Comparison of ENCODE assay signal across 8 mouse cellular contexts in the genomic region with DNA sequence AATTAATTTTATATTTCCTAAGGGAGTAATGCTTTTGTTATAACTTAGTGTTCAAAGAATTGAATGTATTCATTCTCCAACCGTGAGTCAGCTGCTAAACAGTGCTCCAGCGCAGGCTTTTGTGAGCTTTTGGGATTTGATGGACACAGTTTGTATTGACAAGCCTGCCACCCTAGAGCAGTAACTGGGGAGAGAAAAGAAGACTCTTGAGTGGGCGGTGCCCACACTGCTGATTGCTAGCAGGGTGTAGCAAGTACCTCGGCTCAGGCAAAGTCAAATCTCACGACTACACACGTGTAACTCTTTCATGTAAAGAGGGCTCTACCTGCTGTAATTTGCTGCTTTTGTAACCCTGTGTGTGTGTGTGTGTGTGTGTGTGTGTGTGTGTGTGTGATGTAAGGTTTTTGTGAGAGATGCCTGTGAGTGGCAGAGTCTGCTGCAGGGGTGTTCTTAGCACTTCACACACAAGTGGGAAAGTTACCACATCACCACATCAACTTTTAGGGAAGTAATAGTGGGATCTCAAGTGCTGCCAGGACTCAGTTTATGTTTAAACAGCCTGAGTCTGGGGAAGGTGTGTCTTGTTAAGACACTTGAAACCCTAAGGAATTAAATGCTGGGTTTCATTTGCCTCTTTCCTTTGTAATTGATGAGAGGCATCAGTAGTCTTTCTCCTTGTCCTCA. TPM values are rescaled to one million over a fixed set of nuclear protein-coding genes. Genes with fewer than 3 reads are reported as not detected.
DNase-seq lines count a peak whose midpoint lies in the region; ATAC-seq and TF ChIP-seq lines count a peak whose summit lies in the region.

No protein-coding gene starts in this region.

- H3ac ChIP-seq in myocyte (ENCODE audit: control insufficient read depth, insufficient read length): no peak overlapping the region

- no peaks in the 10 kb centered on the region for H3K27me3 ChIP-seq in heart, embryonic 12.5 days (replicated peaks)
- H3K27me3 ChIP-seq in forebrain, embryonic 10.5 days (ENCODE audit: poor library complexity, severe bottlenecking): no peaks in the 10 kb centered on the region
- no peaks in the 10 kb centered on the region for H3K27me3 ChIP-seq in limb, embryonic 14.5 days (ENCODE audit: control insufficient read depth, insufficient read depth, low read length)
- H3K27me3 ChIP-seq in myocyte (ENCODE audit: control insufficient read depth, insufficient read depth, insufficient read length): no peaks in the 10 kb centered on the region

- H3K9ac ChIP-seq in heart, embryonic 12.5 days: peak overlapping the region; percentile 40; the same call in 1 of the 2 replicates
- no peak overlapping the region for H3K9ac ChIP-seq in limb, embryonic 14.5 days (ENCODE audit: low read depth, low read length, severe bottlenecking)

- whole genome bisulfite sequencing in heart, embryonic 12.5 days: 50% methylated on average over 6 of the region's 6 CpGs
- WGBS in forebrain, embryonic 10.5 days: 35% methylated on average over 6 of the region's 6 CpGs
- WGBS in limb, embryonic 14.5 days: 15% methylated on average over 6 of the region's 6 CpGs

- H3K4me1 ChIP-seq in heart, embryonic 12.5 days (replicated peaks): peaks cover 35% of the 10 kb centered on the region
- H3K4me1 ChIP-seq in forebrain, embryonic 10.5 days: peaks cover 54% of the 10 kb centered on the region
- H3K4me1 ChIP-seq in limb, embryonic 14.5 days (ENCODE audit: control insufficient read depth, insufficient read depth, low read length): peaks cover 22% of the 10 kb centered on the region

- H3K27ac ChIP-seq in heart, embryonic 12.5 days (ENCODE audit: poor library complexity, severe bottlenecking): no peak overlapping the region
- H3K27ac ChIP-seq in forebrain, embryonic 10.5 days: 0 out of 2 replicates have a peak overlapping the region, but pooled peaks have one; percentile 44
- no peak overlapping the region for H3K27ac ChIP-seq in limb, embryonic 14.5 days (replicated peaks; ENCODE audit: low read depth, low read length)

- H3K4me2 ChIP-seq in heart, embryonic 12.5 days: peak overlapping the region; percentile 20; the same call in 1 of the 2 replicates
- peak overlapping the region; percentile 9; the same call in 1 of the 2 replicates for H3K4me2 ChIP-seq in limb, embryonic 14.5 days (replicated peaks; ENCODE audit: low read depth, low read length, severe bottlenecking)
- H3K4me2 ChIP-seq in myocyte (ENCODE audit: low read depth): peak overlapping the region; percentile 35

- intact Hi-C loops in heart, postnatal 10 days (cut with DNase I): no loop called here

- no peak for DNase-seq in heart, postnatal 10 days
- DNase-seq in forebrain, embryonic 10.5 days (ENCODE audit: extremely low spot score, low spot score): no peak
- no peak for DNase-seq in limb, embryonic 14.5 days (ENCODE audit: low spot score)
- DNase-seq in adrenal gland, postnatal 10 days: no peak
- DNase-seq in natural killer cell, adult 2 months (ENCODE audit: low spot score in 2 of 2): no peak
- DNase-seq in thymus, postnatal 4 days: no peak

- 0 out of 2 replicates have a peak, but pooled peaks have one; percentile 47 for ATAC-seq in heart, embryonic 12.5 days (ENCODE audit: insufficient number of reproducible peaks, low FRiP score)
- no peak for ATAC-seq in limb, embryonic 14.5 days (ENCODE audit: low FRiP score, low read depth)

- peaks cover 11% of the 10 kb centered on the region for H3K79me2 ChIP-seq in myocyte (ENCODE audit: control insufficient read depth, insufficient read depth)

- H3K4me3 ChIP-seq in heart, embryonic 12.5 days: peak overlapping the region; percentile 24
- peak overlapping the region; percentile 24 for H3K4me3 ChIP-seq in forebrain, embryonic 10.5 days
- no peak overlapping the region for H3K4me3 ChIP-seq in limb, embryonic 14.5 days (replicated peaks; ENCODE audit: low read length)
- no peak overlapping the region for H3K4me3 ChIP-seq in myocyte

- H3K36me3 ChIP-seq in heart, embryonic 12.5 days: 0 out of 2 replicates have a peak, but pooled peaks cover 3% of the 10 kb centered on the region
- no peaks in the 10 kb centered on the region; the same call in 1 of the 2 replicates for H3K36me3 ChIP-seq in forebrain, embryonic 10.5 days (replicated peaks)
- no peaks in the 10 kb centered on the region for H3K36me3 ChIP-seq in limb, embryonic 14.5 days (ENCODE audit: control insufficient read depth, insufficient read depth, low read length)
- no peaks in the 10 kb centered on the region for H3K36me3 ChIP-seq in myocyte (ENCODE audit: control insufficient read depth, insufficient read depth)

- TF ChIP-seq POLR2A in limb, embryonic 14.5 days (IDR thresholded peaks at IDR 0.05; ENCODE audit: borderline replicate concordance, extremely low read depth, insufficient read depth, insufficient read length): no peak
- no peak for TF ChIP-seq POLR2A in myocyte (IDR thresholded peaks at IDR 0.05; ENCODE audit: insufficient read length, low read depth)

- H3K9me3 ChIP-seq in heart, embryonic 12.5 days (replicated peaks): no peaks in the 10 kb centered on the region
- H3K9me3 ChIP-seq in forebrain, embryonic 10.5 days: no peaks in the 10 kb centered on the region
- H3K9me3 ChIP-seq in limb, embryonic 14.5 days (ENCODE audit: control insufficient read depth, low read length): no peaks in the 10 kb centered on the region

TF ChIP-seq in myocyte, 11 proteins besides CTCF, POLR2A, EP300 and RAD21:
- TF ChIP-seq MYOG (IDR thresholded peaks at IDR 0.05; ENCODE audit: control insufficient read depth in 1 of 3, insufficient read depth in 1 of 3, insufficient read length in 2 of 3, low read depth in 2 of 3) (no peak), REST (IDR thresholded peaks at IDR 0.05; ENCODE audit: insufficient read depth, insufficient read length) (no peak)

RNA-seq across cellular contexts. Expression of a gene that starts 2.8 kb away (rescaled TPM):
- polyA plus RNA-seq in heart, embryonic 12.5 days (2016; fragmentation: Nextera tagmentation; extraction: Ambion mirVana): 78.0 and 85.2 TPM in 2 replicates
- total RNA-seq in heart, postnatal 10 days (2021): 10 to 100 TPM; 49.0 to 74.4 TPM
- 54.6 and 68.6 TPM in 2 replicates for polyA plus RNA-seq in forebrain, embryonic 10.5 days (2016; fragmentation: Nextera tagmentation; extraction: Ambion mirVana)
- 30.0 and 38.5 TPM in 2 replicates for polyA plus RNA-seq in limb, embryonic 14.5 days (2012; rRNA removed)
- polyA plus RNA-seq in limb, embryonic 14.5 days (2014; fragmentation: Nextera tagmentation; extraction: Ambion mirVana): 37.1 and 37.5 TPM in 2 replicates
- 18.6 TPM for polyA plus RNA-seq in myocyte (2012; fragmentation: generic; extraction: Trizol)
- total RNA-seq in adrenal gland, postnatal 10 days (2021): 10 to 100 TPM; 35.9 to 49.7 TPM

Comparison
In these comparisons a context has a peak if more than half of its experiments do, and no peak if none do; other contexts are left out.
1. H3K4me3 ChIP-seq: peak in heart, embryonic 12.5 days (single experiment) and forebrain, embryonic 10.5 days (single experiment); none in limb, embryonic 14.5 days (single experiment) and myocyte (single experiment).
2. Peak in every context shown above with its lines, with median percentiles within 50 percentile points of each other: H3K4me2 ChIP-seq.